Mouse (Mus musculus) cortical plate, adult 2 months (tissue): Measurements from ENCODE around the gene Gm9945.

Experiments used
- CTCF ChIP-seq: fragments of 200-500 bp; IDR thresholded peaks from 2 replicates; pipeline ENCODE4 v1.5.1; 2011; ENCODE audit warnings: mild to moderate bottlenecking, control low read depth, low read length; ENCODE audit not compliant: insufficient read depth; ENCODE audit errors: extremely low read depth
- POLR2A ChIP-seq: fragments of 200-500 bp; IDR thresholded peaks from 2 replicates; pipeline ENCODE4 v1.6.1; 2011; ENCODE audit warnings: mild to moderate bottlenecking, low read length, control low read depth; ENCODE audit not compliant: insufficient read depth; ENCODE audit errors: extremely low read depth

- TF ChIP-seq CTCF (no peak), POLR2A (no peak)
These were observed 43.8 kb downstream of the Gm9945 start for GRCm38 (mm10) chr11:53523545-53524405.
